Comparison of ENCODE assay signal across 10 mouse cellular contexts in the genomic region with DNA sequence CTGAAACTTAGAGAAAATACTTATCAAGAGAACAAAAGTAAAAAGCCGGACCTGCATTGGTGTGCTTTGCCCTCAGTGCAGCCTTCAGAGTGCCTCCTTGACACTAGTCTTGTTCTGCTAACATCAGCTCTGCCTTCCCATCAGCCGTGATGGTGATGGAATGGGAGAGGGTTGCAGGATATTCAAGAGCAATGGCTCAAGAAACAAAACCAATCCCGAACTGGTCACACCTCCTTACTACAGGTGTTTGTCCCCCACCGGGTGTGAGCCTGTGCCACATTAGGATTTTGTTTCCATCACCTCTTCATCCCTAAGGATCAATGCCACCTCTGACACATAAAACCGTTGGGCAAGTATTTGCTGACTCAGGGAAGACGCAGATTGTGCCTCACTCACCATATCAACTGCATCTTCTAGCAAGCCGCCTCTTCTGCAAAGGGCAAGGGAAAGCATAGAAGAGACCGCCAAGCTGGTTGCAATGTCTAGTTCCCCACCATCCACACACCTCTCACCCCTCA. TPM values are rescaled to one million over a fixed set of nuclear protein-coding genes. Genes with fewer than 3 reads are reported as not detected.
A peak's percentile ranks its signal among the peaks of the same experiment; 100 is the strongest.
DNase-seq lines count a peak whose midpoint lies in the region; ATAC-seq lines count a peak whose summit lies in the region.
"Had no signal": no experiment of that assay in that cellular context is flagged by ENCODE, and none has a peak within 500 bp of the region (broad histone marks: within the 10 kb centered on the region; RNA-seq: fewer than 3 reads in every experiment).

No protein-coding gene starts in this region.

- peaks cover 13% of the 10 kb centered on the region for H3K4me1 ChIP-seq in kidney, embryonic 16.5 days (ENCODE audit: insufficient read depth, low read length)
- H3K4me1 ChIP-seq in embryonic facial prominence, embryonic 13.5 days, result peaks cover 17% of the 10 kb centered on the region
- peaks cover 23% of the 10 kb centered on the region for H3K4me1 ChIP-seq in hindbrain, embryonic 15.5 days (replicated peaks)
- H3K4me1 ChIP-seq in neural tube, embryonic 13.5 days (replicated peaks), result peaks cover 24% of the 10 kb centered on the region

- no peaks in the 10 kb centered on the region for H3K9me3 ChIP-seq in kidney, embryonic 16.5 days (ENCODE audit: low read length)
- no peaks in the 10 kb centered on the region for H3K9me3 ChIP-seq in embryonic facial prominence, embryonic 13.5 days
- H3K9me3 ChIP-seq in hindbrain, embryonic 15.5 days, result no peaks in the 10 kb centered on the region
- H3K9me3 ChIP-seq in neural tube, embryonic 13.5 days, result no peaks in the 10 kb centered on the region

- H3K36me3 ChIP-seq in kidney, embryonic 16.5 days (ENCODE audit: insufficient read depth, low read length), result no peaks in the 10 kb centered on the region
- H3K36me3 ChIP-seq in embryonic facial prominence, embryonic 13.5 days, result no peaks in the 10 kb centered on the region
- H3K36me3 ChIP-seq in hindbrain, embryonic 15.5 days, result no peaks in the 10 kb centered on the region
- no peaks in the 10 kb centered on the region for H3K36me3 ChIP-seq in neural tube, embryonic 13.5 days

- peak overlapping the region; percentile 96 for H3K4me2 ChIP-seq in kidney, embryonic 16.5 days (replicated peaks; ENCODE audit: low read depth, low read length)
- H3K4me2 ChIP-seq in embryonic facial prominence, embryonic 13.5 days, result peak overlapping the region; percentile 88
- H3K4me2 ChIP-seq in hindbrain, embryonic 15.5 days, result peak overlapping the region; percentile 77
- H3K4me2 ChIP-seq in neural tube, embryonic 13.5 days, result peak overlapping the region; percentile 98

- 43% methylated on average over 8 of the region's 8 CpGs for WGBS in kidney, embryonic 16.5 days
- WGBS in embryonic facial prominence, embryonic 13.5 days, result 56% methylated on average over 8 of the region's 8 CpGs
- WGBS in hindbrain, embryonic 15.5 days, result 53% methylated on average over 8 of the region's 8 CpGs
- WGBS in neural tube, embryonic 13.5 days, result 53% methylated on average over 8 of the region's 8 CpGs

- peaks cover 21% of the 10 kb centered on the region for H3K27me3 ChIP-seq in kidney, embryonic 16.5 days (ENCODE audit: insufficient read depth, low read length)
- peaks cover 50% of the 10 kb centered on the region for H3K27me3 ChIP-seq in embryonic facial prominence, embryonic 13.5 days
- peaks cover 9% of the 10 kb centered on the region for H3K27me3 ChIP-seq in hindbrain, embryonic 15.5 days
- peaks cover 32% of the 10 kb centered on the region for H3K27me3 ChIP-seq in neural tube, embryonic 13.5 days

- H3K27ac ChIP-seq in kidney, embryonic 16.5 days (ENCODE audit: low read length), result no peak overlapping the region
- no peak overlapping the region for H3K27ac ChIP-seq in embryonic facial prominence, embryonic 13.5 days
- H3K27ac ChIP-seq in hindbrain, embryonic 15.5 days (replicated peaks), result peak overlapping the region; percentile 57
- H3K27ac ChIP-seq in neural tube, embryonic 13.5 days (replicated peaks), result peak overlapping the region; percentile 42; the same call in 1 of the 2 replicates

- no peak for DNase-seq in kidney, adult 8-10 months
- DNase-seq in kidney, adult 18-20 months, result no peak
- DNase-seq in thymus, postnatal 4 days, result no peak
- DNase-seq: gastrocnemius, postnatal 36 days had no signal

- H3K4me3 ChIP-seq in kidney, embryonic 16.5 days (ENCODE audit: low read length), result peak overlapping the region; percentile 57
- peak overlapping the region; percentile 46 for H3K4me3 ChIP-seq in embryonic facial prominence, embryonic 13.5 days
- H3K4me3 ChIP-seq in hindbrain, embryonic 15.5 days, result peak overlapping the region; percentile 47
- H3K4me3 ChIP-seq in neural tube, embryonic 13.5 days, result peak overlapping the region; percentile 54

- H3K9ac ChIP-seq in kidney, embryonic 16.5 days (replicated peaks; ENCODE audit: low read length), result no peak overlapping the region
- no peak overlapping the region for H3K9ac ChIP-seq in embryonic facial prominence, embryonic 13.5 days
- H3K9ac ChIP-seq in hindbrain, embryonic 15.5 days, result peak overlapping the region; percentile 58
- peak overlapping the region; percentile 71 for H3K9ac ChIP-seq in neural tube, embryonic 13.5 days

- no peak for ATAC-seq in kidney, embryonic 16.5 days (ENCODE audit: low FRiP score, low TSS enrichment)
- no peak for ATAC-seq in embryonic facial prominence, embryonic 13.5 days (ENCODE audit: insufficient number of reproducible peaks, insufficient read depth, low FRiP score, low TSS enrichment, low read depth)
- ATAC-seq in hindbrain, embryonic 15.5 days (ENCODE audit: low FRiP score, low read depth), result no peak
- no peak for ATAC-seq in neural tube, embryonic 13.5 days (ENCODE audit: low read depth)
- no peak for ATAC-seq in frontal cortex, adult (ENCODE audit: low TSS enrichment)

RNA-seq across cellular contexts. Expression of a gene that starts 1.4 kb away (rescaled TPM):
- polyA plus RNA-seq in kidney, embryonic 16.5 days (2015; fragmentation: Nextera tagmentation; extraction: Ambion mirVana), result 1.1 and 1.6 TPM in 2 replicates
- polyA plus RNA-seq in embryonic facial prominence, embryonic 13.5 days (2015; fragmentation: Nextera tagmentation; extraction: Ambion mirVana), result 0.59 and 0.94 TPM in 2 replicates
- polyA plus RNA-seq in hindbrain, embryonic 15.5 days (2015; fragmentation: Nextera tagmentation; extraction: Ambion mirVana), result 18.5 and 18.6 TPM in 2 replicates
- polyA plus RNA-seq in neural tube, embryonic 13.5 days (2015; fragmentation: Nextera tagmentation; extraction: Ambion mirVana), result 12.0 and 12.3 TPM in 2 replicates
- polyA plus RNA-seq: liver, adult 2 months had no signal

Comparison
In these comparisons a context has a peak if more than half of its experiments do, and no peak if none do; other contexts are left out.
1. H3K27ac ChIP-seq: peak in hindbrain, embryonic 15.5 days (single experiment) and neural tube, embryonic 13.5 days (single experiment); none in kidney, embryonic 16.5 days (single experiment) and embryonic facial prominence, embryonic 13.5 days (single experiment).
2. H3K9ac ChIP-seq: peak in hindbrain, embryonic 15.5 days (single experiment) and neural tube, embryonic 13.5 days (single experiment); none in kidney, embryonic 16.5 days (single experiment) and embryonic facial prominence, embryonic 13.5 days (single experiment).
3. Peak in every context shown above with its lines, with median percentiles within 50 percentile points of each other: H3K4me2 ChIP-seq and H3K4me3 ChIP-seq.